Mouse (Mus musculus): Measurements from ENCODE around the gene Abr. TPM values are rescaled to one million over a fixed set of nuclear protein-coding genes. Genes with fewer than 3 reads are reported as not detected.

The Abr gene
- polyA plus RNA-seq, 1 experiment: 170 TPM

DNA sequence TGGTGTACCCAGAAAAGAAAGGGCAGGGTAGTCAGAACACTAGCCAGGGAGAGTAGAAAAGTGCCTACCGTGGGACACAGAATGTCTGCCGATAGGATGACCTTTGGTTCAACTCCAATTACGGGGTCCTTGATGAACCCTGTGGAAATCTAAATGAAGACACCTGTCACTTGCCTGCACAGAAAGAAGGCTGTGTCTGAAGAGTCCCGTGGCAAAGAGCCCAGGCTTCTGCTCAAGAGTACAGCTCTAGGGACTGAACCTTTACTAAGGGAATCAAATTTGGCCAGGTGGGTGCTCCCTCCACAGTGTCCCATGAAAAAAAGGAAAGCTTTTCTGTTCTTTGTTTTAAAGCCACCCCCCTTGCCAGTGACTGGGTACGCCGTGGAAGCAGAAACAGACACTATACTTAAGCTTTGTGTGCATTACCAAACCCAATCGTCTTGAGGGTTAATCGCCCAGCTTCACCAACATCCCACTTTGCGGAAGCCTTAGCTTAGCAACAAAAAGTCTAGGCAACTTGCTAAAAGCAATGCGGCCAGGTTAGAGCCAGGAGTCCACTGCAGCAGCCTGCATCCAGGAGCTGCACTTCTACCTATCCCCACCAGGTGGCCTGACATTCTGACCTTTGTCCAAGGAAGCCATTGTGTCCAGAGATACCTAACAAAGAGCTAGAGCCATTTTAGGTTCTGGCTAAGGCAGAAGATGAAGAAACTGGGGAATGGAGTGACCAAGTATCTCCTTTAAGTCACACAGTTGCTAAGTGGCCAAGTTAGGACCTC lies 85.3 kb downstream of the Abr start:
- WGBS: 57% methylated on average over 10 of the region's 10 CpGs
- DNase-seq: peak; percentile 30 to 50
- H3K4me1 ChIP-seq (ENCODE audit: control insufficient read depth, insufficient read depth, low read length): peaks cover 4% of the 10 kb centered on the region; the same call in 1 of the 2 replicates
- H3K4me3 ChIP-seq (replicated peaks; ENCODE audit: insufficient read depth, low read depth, low read length): no peak overlapping the region
- no peaks in the 10 kb centered on the region for H3K27me3 ChIP-seq (ENCODE audit: control insufficient read depth, insufficient read depth, low read length)
- TF ChIP-seq CTCF (IDR thresholded peaks at IDR 0.05; ENCODE audit: borderline replicate concordance, insufficient read depth, low read depth, low read length) (peak; percentile 67), POLR2A (IDR thresholded peaks at IDR 0.05; ENCODE audit: borderline replicate concordance, insufficient read depth, low read length) (no peak)
- H3K27ac ChIP-seq (ENCODE audit: insufficient read depth, low read length): no peak overlapping the region

DNA sequence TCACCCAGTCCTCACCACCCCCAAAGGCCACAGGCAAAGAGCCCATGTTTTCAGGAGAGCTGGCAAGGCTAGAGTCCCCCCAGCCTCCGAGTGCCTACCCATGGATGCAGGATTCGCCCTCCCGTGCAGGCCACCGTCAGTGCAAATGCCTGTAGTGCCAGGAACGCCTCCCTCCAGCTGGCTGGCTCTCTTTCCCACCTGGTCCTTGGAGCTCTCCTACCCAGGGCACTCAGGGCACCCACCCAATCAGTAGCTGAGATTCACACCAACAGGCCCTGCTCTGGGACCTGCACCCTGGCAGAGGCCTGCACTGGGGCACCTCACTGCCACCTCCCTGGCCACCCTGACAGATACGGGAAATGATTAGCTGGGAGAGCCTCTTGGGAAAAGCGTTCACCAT lies 90.1 kb downstream of the Abr start:
- Histone ChIP-seq H3K27me3 (ENCODE audit: control insufficient read depth, insufficient read depth, low read length) (no peaks in the 10 kb centered on the region; the same call in 1 of the 2 replicates), H3K4me1 (ENCODE audit: control insufficient read depth, insufficient read depth, low read length) (peaks cover 10% of the 10 kb centered on the region), H3K4me3 (replicated peaks; ENCODE audit: insufficient read depth, low read depth, low read length) (no peak overlapping the region), H3K27ac (ENCODE audit: insufficient read depth, low read length) (no peak overlapping the region)
- DNase-seq: no peak
- TF ChIP-seq POLR2A (IDR thresholded peaks at IDR 0.05; ENCODE audit: borderline replicate concordance, insufficient read depth, low read length): no peak
- TF ChIP-seq CTCF (IDR thresholded peaks at IDR 0.05; ENCODE audit: borderline replicate concordance, insufficient read depth, low read depth, low read length): no peak
- 50% methylated on average over 7 of the region's 7 CpGs for WGBS

GRCm38 (mm10) chr11:76530966-76531678 lies 91.0 kb downstream of the Abr start:
- Histone ChIP-seq H3K4me3 (replicated peaks; ENCODE audit: insufficient read depth, low read depth, low read length) (no peak overlapping the region), H3K4me1 (ENCODE audit: control insufficient read depth, insufficient read depth, low read length) (peaks cover 10% of the 10 kb centered on the region), H3K27ac (ENCODE audit: insufficient read depth, low read length) (no peak overlapping the region), H3K27me3 (ENCODE audit: control insufficient read depth, insufficient read depth, low read length) (no peaks in the 10 kb centered on the region; the same call in 1 of the 2 replicates)
- no peak for DNase-seq
- TF ChIP-seq POLR2A (IDR thresholded peaks at IDR 0.05; ENCODE audit: borderline replicate concordance, insufficient read depth, low read length) (no peak), CTCF (IDR thresholded peaks at IDR 0.05; ENCODE audit: borderline replicate concordance, insufficient read depth, low read depth, low read length) (no peak)
- 39% methylated on average over 7 of the region's 7 CpGs for WGBS

- TF ChIP-seq CTCF (IDR thresholded peaks at IDR 0.05; ENCODE audit: borderline replicate concordance, insufficient read depth, low read depth, low read length) (no peak), POLR2A (IDR thresholded peaks at IDR 0.05; ENCODE audit: borderline replicate concordance, insufficient read depth, low read length) (no peak)
- no peak for DNase-seq
- Histone ChIP-seq H3K27me3 (ENCODE audit: control insufficient read depth, insufficient read depth, low read length) (no peaks in the 10 kb centered on the region; the same call in 1 of the 2 replicates), H3K4me1 (ENCODE audit: control insufficient read depth, insufficient read depth, low read length) (peaks cover 10% of the 10 kb centered on the region), H3K4me3 (replicated peaks; ENCODE audit: insufficient read depth, low read depth, low read length) (no peak overlapping the region), H3K27ac (ENCODE audit: insufficient read depth, low read length) (no peak overlapping the region)
- 64% methylated on average over 15 of the region's 15 CpGs for WGBS
Measured at GRCm38 (mm10) chr11:76530168-76530935, 91.8 kb downstream of the Abr start.

DNA sequence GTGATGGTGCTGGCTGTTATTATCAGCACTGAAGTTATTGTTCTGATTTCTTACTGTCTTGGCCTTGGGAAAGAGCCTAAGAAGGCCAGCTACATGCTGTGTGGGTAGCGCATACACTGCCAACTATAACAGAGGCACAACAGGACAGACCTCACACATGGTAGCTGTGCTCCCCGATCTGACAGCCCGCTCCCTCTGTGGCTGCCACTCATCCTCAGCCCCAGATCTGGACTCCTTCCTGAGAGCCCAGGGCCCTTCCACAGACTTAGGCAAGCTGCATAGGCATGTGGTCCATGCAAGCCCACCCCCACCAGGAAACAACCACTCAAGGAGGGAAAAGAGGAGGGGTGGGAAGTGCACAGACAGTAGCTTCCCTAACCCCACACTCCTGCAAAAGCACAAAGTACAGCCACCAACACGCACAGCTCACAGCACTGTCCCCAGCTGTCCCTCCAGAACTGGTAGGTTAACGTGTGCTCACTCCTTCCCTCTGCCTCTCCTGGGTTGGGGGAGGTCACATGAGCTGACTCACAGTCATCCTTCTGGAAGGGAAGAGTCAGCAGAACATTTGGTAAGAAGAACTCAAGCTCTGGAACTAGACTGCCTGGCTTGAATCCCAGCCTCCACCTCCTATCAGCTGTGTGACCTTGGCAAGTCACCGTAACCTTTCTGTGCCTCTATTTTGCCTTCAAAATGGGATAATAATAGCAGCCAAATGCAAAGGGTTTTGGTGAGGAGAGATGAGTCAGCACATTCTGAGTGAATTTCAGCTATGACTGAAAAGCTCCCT lies 92.6 kb downstream of the Abr start:
- DNase-seq: peak in 1 of 2 experiments; percentile 34
- Histone ChIP-seq H3K4me3 (replicated peaks; ENCODE audit: insufficient read depth, low read depth, low read length) (no peak overlapping the region), H3K27ac (ENCODE audit: insufficient read depth, low read length) (no peak overlapping the region), H3K4me1 (ENCODE audit: control insufficient read depth, insufficient read depth, low read length) (peaks cover 10% of the 10 kb centered on the region), H3K27me3 (ENCODE audit: control insufficient read depth, insufficient read depth, low read length) (no peaks in the 10 kb centered on the region; the same call in 1 of the 2 replicates)
- WGBS: 34% methylated on average over 6 of the region's 6 CpGs
- TF ChIP-seq CTCF (IDR thresholded peaks at IDR 0.05; ENCODE audit: borderline replicate concordance, insufficient read depth, low read depth, low read length): no peak
- no peak for TF ChIP-seq POLR2A (IDR thresholded peaks at IDR 0.05; ENCODE audit: borderline replicate concordance, insufficient read depth, low read length)

DNA sequence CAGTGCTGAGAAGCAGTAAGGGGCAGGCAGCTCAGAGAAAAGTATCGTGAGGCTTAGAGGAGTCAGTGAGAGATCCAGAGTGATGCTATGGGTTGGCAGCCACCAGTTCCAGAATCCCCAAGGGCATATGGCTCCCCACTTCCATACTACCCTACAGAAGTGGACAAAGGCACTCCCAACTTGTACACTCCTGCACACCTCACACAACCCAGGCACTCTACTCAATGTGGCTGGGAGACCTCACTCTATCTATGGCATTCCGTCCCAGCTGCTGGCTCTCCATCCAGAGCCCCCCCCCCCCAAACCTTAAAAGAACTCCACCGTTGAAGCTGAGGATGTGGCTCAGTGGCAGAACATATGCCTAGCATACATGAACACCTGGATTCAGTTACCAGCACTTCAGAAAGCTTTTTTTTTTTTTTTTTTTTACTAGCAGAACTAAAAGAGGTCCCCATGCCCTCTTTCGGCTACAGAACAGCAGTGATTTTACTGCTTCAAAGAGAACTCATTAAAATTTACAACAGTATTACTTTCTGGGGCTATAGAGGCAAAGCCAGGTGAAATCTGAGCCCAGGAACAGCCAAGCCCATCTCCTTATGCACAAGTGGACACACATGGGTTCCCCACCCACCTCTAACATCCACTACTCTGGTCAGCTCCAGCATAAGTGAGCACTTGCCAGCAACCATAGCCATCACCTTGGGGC lies 96.3 kb downstream of the Abr start:
- no peaks in the 10 kb centered on the region; the same call in 1 of the 2 replicates for H3K27me3 ChIP-seq (ENCODE audit: control insufficient read depth, insufficient read depth, low read length)
- DNase-seq: no peak
- H3K4me1 ChIP-seq (ENCODE audit: control insufficient read depth, insufficient read depth, low read length): peaks cover 10% of the 10 kb centered on the region
- WGBS: 87% methylated on average over 4 of the region's 4 CpGs
- H3K27ac ChIP-seq (ENCODE audit: insufficient read depth, low read length): no peak overlapping the region
- no peak overlapping the region for H3K4me3 ChIP-seq (replicated peaks; ENCODE audit: insufficient read depth, low read depth, low read length)
- TF ChIP-seq CTCF (IDR thresholded peaks at IDR 0.05; ENCODE audit: borderline replicate concordance, insufficient read depth, low read depth, low read length) (no peak), POLR2A (IDR thresholded peaks at IDR 0.05; ENCODE audit: borderline replicate concordance, insufficient read depth, low read length) (no peak)

Data from cerebellum, adult 2 months (tissue).